Mouse (Mus musculus) left cerebral cortex, adult 8-10 months (tissue): ENCODE results near the gene Dsn1. TPM values are rescaled to one million over a fixed set of nuclear protein-coding genes. Genes with fewer than 3 reads are reported as not detected.
A peak's percentile ranks its signal among the peaks of the same experiment; 100 is the strongest.

Experiments
- DNase-seq, 2 experiments: peaks; one replicate each; pipeline ENCODE4 v3.0.0; 2022; ENCODE audit warnings: low spot score in 2 of 2
- total RNA-seq, 4 experiments: library from RNA; stranded (reverse); gene quantifications; 2 replicates each; pipeline ENCODE4 v1.2.4; 2022

Dsn1 gene
- total RNA-seq, 4 experiments from 2014 or later: 5.7 to 8.4 (median 7.2) TPM

GRCm38 (mm10) chr2:157027106-157028008 lies 20.4 kb upstream of the Dsn1 start:
- DNase-seq: peak in 1 of 2 experiments; percentile 61

GRCm38 (mm10) chr2:157021156-157021555 lies 14.2 kb upstream of the Dsn1 start:
- no peak for DNase-seq

GRCm38 (mm10) chr2:157019228-157019627 lies 12.3 kb upstream of the Dsn1 start:
- no peak for DNase-seq

GRCm38 (mm10) chr2:157016529-157017270 lies 9.7 kb upstream of the Dsn1 start:
- no peak for DNase-seq

GRCm38 (mm10) chr2:157012341-157012740 lies 5.4 kb upstream of the Dsn1 start:
- no peak for DNase-seq

- DNase-seq: no peak
These were observed 3.8 kb upstream of the Dsn1 start for GRCm38 (mm10) chr2:157010634-157011310.

GRCm38 (mm10) chr2:157010121-157010520 lies 3.2 kb upstream of the Dsn1 start:
- DNase-seq: no peak

GRCm38 (mm10) chr2:157008509-157008908 lies 1.6 kb upstream of the Dsn1 start:
- DNase-seq: no peak

- no peak for DNase-seq
These were observed 261 bp upstream of the Dsn1 start for GRCm38 (mm10) chr2:157007234-157007596.

GRCm38 (mm10) chr2:157002321-157002720 lies 4.6 kb downstream of the Dsn1 start:
- no peak for DNase-seq

- DNase-seq: no peak
These were observed 8.7 kb downstream of the Dsn1 start for GRCm38 (mm10) chr2:156998263-156998662.

GRCm38 (mm10) chr2:156996576-156996975 lies 10.4 kb downstream of the Dsn1 start:
- peak in 1 of 2 experiments; percentile 17 for DNase-seq

- peak; percentile 87 to 98 for DNase-seq
These were observed 15.3 kb downstream of the Dsn1 start, which contains the start of gene Ndrg3 for GRCm38 (mm10) chr2:156991470-156992319. Gene Ndrg3, minus strand, starts transcription at chr2:156992056.

GRCm38 (mm10) chr2:156990727-156991431 lies 16.1 kb downstream of the Dsn1 start:
- no peak for DNase-seq

- no peak for DNase-seq
These were observed 19.6 kb downstream of the Dsn1 start for GRCm38 (mm10) chr2:156987316-156987715.

GRCm38 (mm10) chr2:156982864-156983263 lies 24.1 kb downstream of the Dsn1 start:
- no peak for DNase-seq

GRCm38 (mm10) chr2:156981291-156981690 lies 25.7 kb downstream of the Dsn1 start:
- DNase-seq: no peak

GRCm38 (mm10) chr2:156980059-156980458 lies 26.9 kb downstream of the Dsn1 start:
- no peak for DNase-seq

- DNase-seq: no peak
These were observed 30.2 kb downstream of the Dsn1 start for GRCm38 (mm10) chr2:156976711-156977110.

- no peak for DNase-seq
These were observed 32.0 kb downstream of the Dsn1 start for GRCm38 (mm10) chr2:156974967-156975366.
